Mouse (Mus musculus): ENCODE data around the gene Bahd1. TPM values are rescaled to one million over a fixed set of nuclear protein-coding genes. Genes with fewer than 3 reads are reported as not detected.

The Bahd1 gene
- total RNA-seq, 1 experiment from 2014 or later: 5.6 TPM

- no peak for ATAC-seq (replicated peaks; ENCODE audit: insufficient number of reproducible peaks, low FRiP score, low TSS enrichment, poor library complexity, severe bottlenecking)
Measured at GRCm38 (mm10) chr2:118918543-118918942, 18.4 kb downstream of the Bahd1 start.

GRCm38 (mm10) chr2:118920428-118920827, 20.3 kb downstream of the Bahd1 start:
- ATAC-seq (replicated peaks; ENCODE audit: insufficient number of reproducible peaks, low FRiP score, low TSS enrichment, poor library complexity, severe bottlenecking): no peak

- no peak for ATAC-seq (replicated peaks; ENCODE audit: insufficient number of reproducible peaks, low FRiP score, low TSS enrichment, poor library complexity, severe bottlenecking)
Measured at GRCm38 (mm10) chr2:118925952-118926351, 25.8 kb downstream of the Bahd1 start.

GRCm38 (mm10) chr2:118926361-118926997, 26.3 kb downstream of the Bahd1 start, which contains the start of gene Chst14:
Gene Chst14, plus strand, starts transcription at chr2:118926496.
- peak; percentile 58; the same call in 1 of the 2 replicates for ATAC-seq (replicated peaks; ENCODE audit: insufficient number of reproducible peaks, low FRiP score, low TSS enrichment, poor library complexity, severe bottlenecking)

GRCm38 (mm10) chr2:118926998-118927739, 27.0 kb downstream of the Bahd1 start:
- ATAC-seq (replicated peaks; ENCODE audit: insufficient number of reproducible peaks, low FRiP score, low TSS enrichment, poor library complexity, severe bottlenecking): 0 out of 2 replicates have a peak, but pooled peaks have one; percentile 32

- ATAC-seq (replicated peaks; ENCODE audit: insufficient number of reproducible peaks, low FRiP score, low TSS enrichment, poor library complexity, severe bottlenecking): no peak
Measured at GRCm38 (mm10) chr2:118941341-118941740, 41.2 kb downstream of the Bahd1 start.

- no peak for ATAC-seq (replicated peaks; ENCODE audit: insufficient number of reproducible peaks, low FRiP score, low TSS enrichment, poor library complexity, severe bottlenecking)
Measured at GRCm38 (mm10) chr2:118943232-118943631, 43.1 kb downstream of the Bahd1 start.

- no peak for ATAC-seq (replicated peaks; ENCODE audit: insufficient number of reproducible peaks, low FRiP score, low TSS enrichment, poor library complexity, severe bottlenecking)
Measured at GRCm38 (mm10) chr2:118948818-118949217, 48.6 kb downstream of the Bahd1 start.

GRCm38 (mm10) chr2:118949699-118950098, 49.5 kb downstream of the Bahd1 start:
- no peak for ATAC-seq (replicated peaks; ENCODE audit: insufficient number of reproducible peaks, low FRiP score, low TSS enrichment, poor library complexity, severe bottlenecking)

- ATAC-seq (replicated peaks; ENCODE audit: insufficient number of reproducible peaks, low FRiP score, low TSS enrichment, poor library complexity, severe bottlenecking): no peak
Measured at GRCm38 (mm10) chr2:118956497-118956896, 56.3 kb downstream of the Bahd1 start.

- no peak for ATAC-seq (replicated peaks; ENCODE audit: insufficient number of reproducible peaks, low FRiP score, low TSS enrichment, poor library complexity, severe bottlenecking)
Measured at GRCm38 (mm10) chr2:118959644-118960043, 59.5 kb downstream of the Bahd1 start.

- ATAC-seq (replicated peaks; ENCODE audit: insufficient number of reproducible peaks, low FRiP score, low TSS enrichment, poor library complexity, severe bottlenecking): no peak
Measured at GRCm38 (mm10) chr2:118960413-118960812, 60.2 kb downstream of the Bahd1 start.

- ATAC-seq (replicated peaks; ENCODE audit: insufficient number of reproducible peaks, low FRiP score, low TSS enrichment, poor library complexity, severe bottlenecking): peak; percentile 90
Measured at GRCm38 (mm10) chr2:118961546-118961945, 61.4 kb downstream of the Bahd1 start.

GRCm38 (mm10) chr2:118963007-118963675, 63.0 kb downstream of the Bahd1 start:
- ATAC-seq (replicated peaks; ENCODE audit: insufficient number of reproducible peaks, low FRiP score, low TSS enrichment, poor library complexity, severe bottlenecking): no peak

GRCm38 (mm10) chr2:118963676-118964012, 63.5 kb downstream of the Bahd1 start:
- no peak for ATAC-seq (replicated peaks; ENCODE audit: insufficient number of reproducible peaks, low FRiP score, low TSS enrichment, poor library complexity, severe bottlenecking)

- no peak for ATAC-seq (replicated peaks; ENCODE audit: insufficient number of reproducible peaks, low FRiP score, low TSS enrichment, poor library complexity, severe bottlenecking)
Measured at GRCm38 (mm10) chr2:118969585-118970147, 69.5 kb downstream of the Bahd1 start.

- no peak for ATAC-seq (replicated peaks; ENCODE audit: insufficient number of reproducible peaks, low FRiP score, low TSS enrichment, poor library complexity, severe bottlenecking)
Measured at GRCm38 (mm10) chr2:118972048-118972447, 71.9 kb downstream of the Bahd1 start.

- peak; percentile 81 for ATAC-seq (replicated peaks; ENCODE audit: insufficient number of reproducible peaks, low FRiP score, low TSS enrichment, poor library complexity, severe bottlenecking)
Measured at GRCm38 (mm10) chr2:118972687-118973376, 72.7 kb downstream of the Bahd1 start.
